Mouse (Mus musculus) heart, adult 2 months (tissue): Measurements from ENCODE around the gene Sepsecs.
A peak's percentile ranks its signal among the peaks of the same experiment; 100 is the strongest.

Experiments used
- CTCF ChIP-seq: fragments of 200-600 bp; IDR thresholded peaks from 2 replicates; pipeline ENCODE4 v1.8.1; 2022; ENCODE audit warnings: antibody characterized with exemption, mild to moderate bottlenecking, moderate library complexity
- EP300 ChIP-seq: fragments of 200-500 bp; IDR thresholded peaks from 2 replicates; pipeline ENCODE4 v1.6.1; 2011; ENCODE audit warnings: low read depth, low read length, control low read depth; ENCODE audit not compliant: insufficient read depth

- TF ChIP-seq CTCF (peak; percentile 11; the same call in 1 of the 2 replicates), EP300 (no peak)
Observed at GRCm38 (mm10) chr5:52618348-52619270, 50.9 kb downstream of the Sepsecs start.
